Mouse (Mus musculus) heart, embryonic 13.5 days (tissue): Measurements from ENCODE around the gene Dtx4. TPM values are rescaled to one million over a fixed set of nuclear protein-coding genes. Genes with fewer than 3 reads are reported as not detected.

ENCODE experiments used
- ATAC-seq: fragments of 200-750 bp; cut with Nextera tagmentation; 2 replicates; pipeline ENCODE4 v1.8.0; 2017; ENCODE audit warnings: moderate TSS enrichment; ENCODE audit not compliant: insufficient number of reproducible peaks, low FRiP score, low TSS enrichment; ENCODE audit errors: extremely low read depth
- H3K27ac ChIP-seq: fragments of 300-500 bp; sonication (generic); replicated peaks from 2 replicates; pipeline ENCODE4 v1.5.1; 2015; ENCODE audit warnings: moderate library complexity, mild to moderate bottlenecking, inconsistent platforms
- H3K27me3 ChIP-seq: fragments of 300-500 bp; sonication (generic); replicated peaks from 2 replicates; pipeline ENCODE4 v1.6.1; 2015; ENCODE audit warnings: mild to moderate bottlenecking, inconsistent platforms
- H3K36me3 ChIP-seq: fragments of 300-500 bp; sonication (generic); 2 replicates; pipeline ENCODE4 v1.6.1; 2015; ENCODE audit warnings: mild to moderate bottlenecking, inconsistent platforms
- H3K4me1 ChIP-seq: fragments of 300-500 bp; sonication (generic); 2 replicates; pipeline ENCODE4 v1.6.1; 2015; ENCODE audit warnings: inconsistent platforms
- H3K4me2 ChIP-seq: fragments of 300-500 bp; sonication (generic); 2 replicates; pipeline ENCODE4 v1.6.1; 2015; ENCODE audit warnings: inconsistent platforms, mild to moderate bottlenecking, moderate library complexity
- H3K4me3 ChIP-seq: fragments of 300-500 bp; sonication (generic); 2 replicates; pipeline ENCODE4 v1.5.1; 2015; ENCODE audit warnings: moderate library complexity, mild to moderate bottlenecking, inconsistent platforms
- H3K9ac ChIP-seq: fragments of 300-500 bp; sonication (generic); 2 replicates; pipeline ENCODE4 v1.6.1; 2015; ENCODE audit warnings: inconsistent platforms, mild to moderate bottlenecking, moderate library complexity
- H3K9me3 ChIP-seq: fragments of 300-500 bp; sonication (generic); 2 replicates; pipeline ENCODE4 v1.6.1; 2016; ENCODE audit warnings: inconsistent platforms
- WGBS: fragments of 180-500 bp; shearing (Covaris S2); methylation state at CpG from one replicate; pipeline ENCODE4 v1.1.7; 2015; ENCODE audit warnings: mixed read lengths; 5-methylcytosine and 5-hydroxymethylcytosine counted together
- polyA plus RNA-seq: library from polyadenylated mRNA; unstranded; fragments of >200 nt; fragmentation: Nextera tagmentation; extraction: Ambion mirVana; gene quantifications from 2 replicates; pipeline ENCODE4 v1.2.1, GENCODE M21; 2015

Gene Dtx4
- polyA plus RNA-seq, 1 experiment from 2014 or later = 1.9 TPM

DNA sequence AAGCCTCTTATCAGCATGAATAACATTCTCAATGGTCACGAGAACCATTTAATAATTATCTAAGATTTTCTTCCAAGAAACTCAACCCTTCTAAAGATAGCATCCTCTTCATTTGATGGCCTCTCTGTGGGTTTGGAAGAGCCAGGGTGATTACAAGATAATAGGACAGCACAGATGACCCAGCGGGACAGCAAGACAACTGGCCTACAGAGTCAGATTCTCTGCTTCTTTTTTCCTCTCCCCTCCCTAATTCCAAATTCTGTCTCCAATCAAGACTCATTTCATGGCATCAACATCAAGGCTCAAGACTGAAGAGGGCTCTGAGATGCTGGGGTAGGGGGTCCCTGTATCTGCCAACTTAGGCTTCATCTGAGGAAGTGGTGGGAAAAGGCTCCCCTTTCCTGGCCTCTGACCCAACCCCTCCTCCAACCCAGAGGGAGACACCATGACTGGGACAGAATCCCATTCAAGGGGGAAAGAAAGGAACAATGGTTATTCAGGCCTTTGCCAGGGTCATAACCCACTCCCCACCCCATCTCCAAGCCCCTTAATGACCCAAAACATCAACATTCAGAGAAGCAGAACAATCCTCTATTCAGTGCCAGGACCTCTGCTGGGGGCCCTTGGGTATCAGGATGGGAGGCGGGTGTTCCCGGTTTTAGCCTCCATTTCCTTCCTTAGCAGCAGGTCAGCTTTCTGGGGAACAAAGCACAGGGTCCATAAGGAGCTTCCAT, 7.6 kb downstream of the Dtx4 start:
- H3K9ac ChIP-seq = no peak overlapping the region
- H3K27ac ChIP-seq = no peak overlapping the region
- H3K9me3 ChIP-seq = no peaks in the 10 kb centered on the region
- no peak for ATAC-seq
- peaks cover 7% of the 10 kb centered on the region; the same call in 1 of the 2 replicates for H3K36me3 ChIP-seq
- H3K27me3 ChIP-seq = peaks cover 11% of the 10 kb centered on the region
- no peak overlapping the region for H3K4me3 ChIP-seq
- H3K4me2 ChIP-seq = no peak overlapping the region
- peaks cover 5% of the 10 kb centered on the region; the same call in 1 of the 2 replicates for H3K4me1 ChIP-seq
- WGBS = 56% methylated on average over 4 of the region's 4 CpGs

GRCm38 (mm10) chr19:12491636-12492035, 9.6 kb downstream of the Dtx4 start:
- no peak overlapping the region for H3K9ac ChIP-seq
- no peak overlapping the region for H3K27ac ChIP-seq
- H3K4me3 ChIP-seq = no peak overlapping the region
- no peak for ATAC-seq
- H3K36me3 ChIP-seq = peaks cover 7% of the 10 kb centered on the region; the same call in 1 of the 2 replicates
- no peak overlapping the region for H3K4me2 ChIP-seq
- WGBS = 76% methylated on average over 7 of the region's 7 CpGs
- H3K27me3 ChIP-seq = no peaks in the 10 kb centered on the region
- H3K9me3 ChIP-seq = no peaks in the 10 kb centered on the region
- peaks cover 12% of the 10 kb centered on the region; the same call in 1 of the 2 replicates for H3K4me1 ChIP-seq

GRCm38 (mm10) chr19:12489675-12490570, 11.3 kb downstream of the Dtx4 start:
- WGBS = 80% methylated on average over 11 of the region's 11 CpGs
- ATAC-seq = no peak
- Histone ChIP-seq H3K9ac (no peak overlapping the region), H3K4me1 (peaks cover 19% of the 10 kb centered on the region), H3K27me3 (no peaks in the 10 kb centered on the region), H3K27ac (no peak overlapping the region), H3K36me3 (peaks cover 7% of the 10 kb centered on the region; the same call in 1 of the 2 replicates), H3K9me3 (no peaks in the 10 kb centered on the region), H3K4me2 (no peak overlapping the region), H3K4me3 (no peak overlapping the region)

DNA sequence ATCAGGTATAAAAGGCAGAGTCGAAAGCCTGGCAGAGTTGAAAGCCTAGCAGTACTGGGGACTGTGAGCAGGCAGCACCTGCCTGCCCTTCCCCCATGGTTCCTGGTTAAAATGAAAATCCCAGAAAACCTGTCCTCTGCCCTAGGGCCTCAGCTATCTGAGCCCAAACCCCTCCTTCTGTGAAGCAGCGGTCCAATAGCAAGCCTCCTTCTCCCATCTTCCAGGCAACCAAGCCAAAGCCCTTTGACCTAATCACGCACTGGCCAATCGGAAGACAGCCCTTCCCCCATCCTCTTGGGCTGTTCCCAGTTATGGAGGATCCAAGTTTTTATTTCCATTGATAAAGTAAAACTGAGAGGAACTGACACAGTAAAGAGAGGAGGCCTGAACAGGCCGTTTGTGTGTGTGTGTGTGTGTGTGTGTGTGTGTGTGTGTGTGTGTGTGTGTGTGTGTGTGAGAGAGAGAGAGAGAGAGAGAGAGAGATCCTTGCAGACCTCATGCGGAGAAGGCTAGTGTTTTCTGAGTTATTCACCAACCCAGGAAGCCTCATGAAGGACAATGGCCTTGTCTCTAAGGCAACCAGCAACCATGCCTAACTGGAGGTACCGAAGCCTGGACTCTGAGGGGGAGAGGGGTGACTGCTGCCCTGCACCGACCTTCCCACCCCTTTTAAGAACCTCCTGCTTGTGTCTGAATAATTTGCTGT, 12.1 kb downstream of the Dtx4 start:
- H3K9ac ChIP-seq = no peak overlapping the region
- peaks cover 7% of the 10 kb centered on the region; the same call in 1 of the 2 replicates for H3K36me3 ChIP-seq
- no peak overlapping the region for H3K4me2 ChIP-seq
- H3K27ac ChIP-seq = no peak overlapping the region
- 39% methylated on average over 8 of the region's 8 CpGs for WGBS
- H3K27me3 ChIP-seq = no peaks in the 10 kb centered on the region
- H3K4me3 ChIP-seq = no peak overlapping the region
- peaks cover 25% of the 10 kb centered on the region for H3K4me1 ChIP-seq
- no peaks in the 10 kb centered on the region for H3K9me3 ChIP-seq
- no peak for ATAC-seq

GRCm38 (mm10) chr19:12488205-12488966, 12.9 kb downstream of the Dtx4 start:
- 32% methylated on average over 9 of the region's 9 CpGs for WGBS
- Histone ChIP-seq H3K36me3 (peaks cover 7% of the 10 kb centered on the region; the same call in 1 of the 2 replicates), H3K4me1 (peaks cover 31% of the 10 kb centered on the region), H3K27ac (no peak overlapping the region), H3K9me3 (no peaks in the 10 kb centered on the region), H3K4me3 (no peak overlapping the region), H3K27me3 (no peaks in the 10 kb centered on the region), H3K4me2 (no peak overlapping the region), H3K9ac (no peak overlapping the region)
- ATAC-seq = no peak

DNA sequence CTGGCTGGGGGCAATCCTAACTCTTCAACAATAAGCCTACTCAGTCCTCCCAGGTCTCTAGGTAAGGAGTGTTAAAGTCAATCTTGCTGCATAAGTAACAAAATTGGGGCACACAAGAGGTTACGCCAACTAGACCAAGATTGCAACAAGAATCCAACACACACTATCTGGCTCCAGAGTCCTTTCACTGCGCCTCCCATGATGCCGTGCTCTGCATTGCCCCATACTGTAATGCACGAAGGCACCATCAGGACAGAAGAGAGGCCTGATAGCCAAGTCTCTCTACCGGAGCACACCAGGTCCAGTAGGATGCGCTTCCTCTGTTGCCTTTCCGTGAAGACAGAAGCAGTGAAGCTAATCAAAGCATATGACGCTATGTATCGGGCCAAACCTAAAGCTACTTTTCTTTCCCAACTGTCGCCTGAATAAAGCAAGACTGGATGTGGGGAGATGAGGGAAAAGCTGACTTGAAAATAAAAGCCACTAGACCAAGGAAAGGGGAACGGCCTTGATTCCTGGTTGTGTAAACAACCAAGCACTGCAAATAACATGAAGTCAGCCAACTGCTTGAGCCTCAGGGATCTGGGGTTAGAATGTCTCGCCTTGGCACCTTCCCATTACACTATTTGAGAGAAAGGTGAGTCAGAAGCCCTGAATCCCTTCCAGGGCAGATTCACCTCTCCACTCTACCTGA, 13.6 kb downstream of the Dtx4 start:
- H3K4me1 ChIP-seq = peaks cover 31% of the 10 kb centered on the region
- no peaks in the 10 kb centered on the region for H3K27me3 ChIP-seq
- no peak overlapping the region for H3K27ac ChIP-seq
- ATAC-seq = no peak
- no peak overlapping the region for H3K4me3 ChIP-seq
- 82% methylated on average over 12 of the region's 12 CpGs for WGBS
- H3K36me3 ChIP-seq = peaks cover 7% of the 10 kb centered on the region; the same call in 1 of the 2 replicates
- no peak overlapping the region for H3K4me2 ChIP-seq
- H3K9ac ChIP-seq = no peak overlapping the region
- no peaks in the 10 kb centered on the region for H3K9me3 ChIP-seq

GRCm38 (mm10) chr19:12486875-12487274, 14.4 kb downstream of the Dtx4 start:
- H3K36me3 ChIP-seq = peaks cover 6% of the 10 kb centered on the region; the same call in 1 of the 2 replicates
- no peak for ATAC-seq
- H3K9me3 ChIP-seq = no peaks in the 10 kb centered on the region
- H3K4me3 ChIP-seq = no peak overlapping the region
- H3K27me3 ChIP-seq = no peaks in the 10 kb centered on the region
- H3K27ac ChIP-seq = no peak overlapping the region
- no peak overlapping the region for H3K4me2 ChIP-seq
- no peak overlapping the region for H3K9ac ChIP-seq
- WGBS = 76% methylated on average over 6 of the region's 6 CpGs
- peaks cover 31% of the 10 kb centered on the region for H3K4me1 ChIP-seq

DNA sequence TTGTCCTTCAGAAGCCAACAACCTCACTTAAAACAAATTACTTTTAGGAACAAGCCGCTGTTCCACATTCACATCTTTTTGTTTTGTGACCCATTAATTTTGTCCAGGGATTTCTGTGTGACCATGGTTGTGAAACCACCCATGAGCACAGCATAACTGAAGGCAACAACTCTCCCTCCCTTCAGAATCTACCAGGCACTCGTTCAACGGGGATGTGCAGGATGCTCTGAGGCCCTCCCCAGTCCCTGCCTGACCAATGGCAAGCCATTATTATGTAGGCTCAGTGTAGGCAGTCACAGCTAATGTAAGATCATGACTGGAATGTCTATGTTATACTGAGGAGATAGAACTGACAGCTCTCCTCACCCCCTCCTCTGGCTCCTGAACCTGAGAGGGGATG, 15.6 kb downstream of the Dtx4 start:
- Histone ChIP-seq H3K36me3 (0 out of 2 replicates have a peak, but pooled peaks cover 2% of the 10 kb centered on the region), H3K4me3 (no peak overlapping the region), H3K4me1 (peaks cover 31% of the 10 kb centered on the region), H3K4me2 (no peak overlapping the region), H3K27me3 (no peaks in the 10 kb centered on the region), H3K27ac (no peak overlapping the region), H3K9ac (no peak overlapping the region), H3K9me3 (no peaks in the 10 kb centered on the region)
- no peak for ATAC-seq
- WGBS = 51% methylated on average over 3 of the region's 3 CpGs

DNA sequence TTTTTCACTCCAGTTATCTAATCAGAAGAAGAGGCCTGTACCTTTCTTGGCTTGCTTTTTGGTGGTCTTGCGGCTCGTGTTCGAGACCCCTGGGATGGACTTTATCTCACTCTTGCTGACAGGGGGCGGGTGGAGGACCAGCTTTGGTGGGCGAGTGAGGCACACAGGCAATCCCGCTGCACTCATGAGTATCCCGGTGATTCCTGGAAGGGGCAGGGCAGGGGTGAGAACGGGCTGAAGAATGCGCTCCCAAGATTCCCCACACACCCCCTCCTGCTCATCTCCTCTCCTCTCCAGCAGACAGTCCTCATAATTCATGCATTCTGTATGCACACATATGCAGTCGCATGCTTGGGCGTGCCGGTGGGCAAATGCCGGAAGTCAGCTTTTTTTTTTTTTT, 16.0 kb downstream of the Dtx4 start:
- WGBS = 49% methylated on average over 13 of the region's 13 CpGs
- H3K4me1 ChIP-seq = peaks cover 31% of the 10 kb centered on the region

GRCm38 (mm10) chr19:12484210-12484609, 17.0 kb downstream of the Dtx4 start:
- H3K27ac ChIP-seq = peak overlapping the region; percentile 29; the same call in 1 of the 2 replicates
- H3K4me2 ChIP-seq = no peak overlapping the region
- no peak for ATAC-seq
- H3K4me1 ChIP-seq = peaks cover 31% of the 10 kb centered on the region
- H3K9me3 ChIP-seq = no peaks in the 10 kb centered on the region
- no peak overlapping the region for H3K9ac ChIP-seq
- no peak overlapping the region for H3K4me3 ChIP-seq
- 0 out of 2 replicates have a peak, but pooled peaks cover 2% of the 10 kb centered on the region for H3K36me3 ChIP-seq
- H3K27me3 ChIP-seq = no peaks in the 10 kb centered on the region
- WGBS = 62% methylated on average over 4 of the region's 4 CpGs

More for the DNA sequence above, 16.0 kb downstream of the Dtx4 start:
- no peak overlapping the region for H3K27ac ChIP-seq
- no peak overlapping the region for H3K4me2 ChIP-seq
- no peak overlapping the region for H3K4me3 ChIP-seq
- no peak for ATAC-seq
- no peaks in the 10 kb centered on the region for H3K27me3 ChIP-seq
- 0 out of 2 replicates have a peak, but pooled peaks cover 2% of the 10 kb centered on the region for H3K36me3 ChIP-seq
- H3K9ac ChIP-seq = no peak overlapping the region
- no peaks in the 10 kb centered on the region for H3K9me3 ChIP-seq
